Mouse (Mus musculus) hindbrain, embryonic 13.5 days (tissue): ENCODE results near the gene Wipi1. TPM values are rescaled to one million over a fixed set of nuclear protein-coding genes. Genes with fewer than 3 reads are reported as not detected.
A peak's percentile ranks its signal among the peaks of the same experiment; 100 is the strongest.

ENCODE experiments used
- ATAC-seq: fragments of 200-750 bp; cut with Nextera tagmentation; 2 replicates; pipeline ENCODE4 v1.8.0; 2017; ENCODE audit warnings: moderate TSS enrichment; ENCODE audit not compliant: low FRiP score
- H3K27ac ChIP-seq: fragments of 300-500 bp; sonication (generic); 2 replicates; pipeline ENCODE4 v1.5.1; 2015; ENCODE audit warnings: inconsistent platforms, mild to moderate bottlenecking, moderate library complexity
- H3K27me3 ChIP-seq: fragments of 300-500 bp; sonication (generic); 2 replicates; pipeline ENCODE4 v1.6.1; 2015; ENCODE audit warnings: mild to moderate bottlenecking, inconsistent platforms
- H3K36me3 ChIP-seq: fragments of 300-500 bp; sonication (generic); 2 replicates; pipeline ENCODE4 v1.6.1; 2015; ENCODE audit warnings: mild to moderate bottlenecking, inconsistent platforms
- H3K4me1 ChIP-seq: fragments of 300-500 bp; sonication (generic); replicated peaks from 2 replicates; pipeline ENCODE4 v1.6.1; 2015; ENCODE audit warnings: inconsistent platforms
- H3K4me2 ChIP-seq: fragments of 300-500 bp; sonication (generic); 2 replicates; pipeline ENCODE4 v1.6.1; 2015; ENCODE audit warnings: inconsistent platforms, mild to moderate bottlenecking, moderate library complexity
- H3K4me3 ChIP-seq: fragments of 300-500 bp; sonication (generic); 2 replicates; pipeline ENCODE4 v1.5.1; 2015; ENCODE audit warnings: mild to moderate bottlenecking, inconsistent platforms
- H3K9ac ChIP-seq: fragments of 300-500 bp; sonication (generic); 2 replicates; pipeline ENCODE4 v1.6.1; 2015; ENCODE audit warnings: mild to moderate bottlenecking, inconsistent platforms
- H3K9me3 ChIP-seq: fragments of 300-500 bp; sonication (generic); 2 replicates; pipeline ENCODE4 v1.6.1; 2016; ENCODE audit warnings: inconsistent platforms
- WGBS: fragments of 180-500 bp; shearing (Covaris S2); methylation state at CpG from one replicate; pipeline ENCODE4 v1.1.7; 2015; 5-methylcytosine and 5-hydroxymethylcytosine counted together
- polyA plus RNA-seq: library from polyadenylated mRNA; unstranded; fragments of >200 nt; fragmentation: Nextera tagmentation; extraction: Ambion mirVana; gene quantifications from 2 replicates; pipeline ENCODE4 v1.2.1, GENCODE M21; 2015

The Wipi1 gene
- polyA plus RNA-seq, 1 experiment from 2014 or later: 17.8 TPM

DNA sequence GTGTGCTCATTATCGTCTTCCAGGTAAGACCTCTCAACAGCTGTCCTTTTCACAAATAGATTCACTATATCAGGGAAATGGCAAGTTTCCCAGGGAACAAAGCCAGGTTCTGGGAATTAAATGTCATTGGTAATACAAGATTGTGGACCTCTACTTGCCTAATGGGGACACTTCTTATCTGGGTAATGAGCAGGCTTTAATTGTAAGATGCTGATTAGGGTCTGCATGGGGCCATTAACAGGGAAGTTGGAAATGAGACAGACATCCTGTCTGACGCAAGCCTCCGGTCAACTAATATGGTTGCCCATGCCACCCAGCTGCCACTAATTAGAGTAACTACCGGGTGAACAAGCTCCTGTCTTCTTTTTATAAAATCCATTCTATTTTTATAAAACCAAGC, 4.6 kb upstream of the Wipi1 start:
- no peak overlapping the region for H3K4me3 ChIP-seq
- no peak overlapping the region for H3K27ac ChIP-seq
- H3K27me3 ChIP-seq: peaks cover 3% of the 10 kb centered on the region; the same call in 1 of the 2 replicates
- no peak overlapping the region for H3K4me2 ChIP-seq
- no peak overlapping the region for H3K9ac ChIP-seq
- peaks cover 7% of the 10 kb centered on the region for H3K4me1 ChIP-seq
- no peaks in the 10 kb centered on the region for H3K36me3 ChIP-seq
- no peaks in the 10 kb centered on the region for H3K9me3 ChIP-seq
- ATAC-seq: no peak
- WGBS: 78% methylated on average over 4 of the region's 4 CpGs

DNA sequence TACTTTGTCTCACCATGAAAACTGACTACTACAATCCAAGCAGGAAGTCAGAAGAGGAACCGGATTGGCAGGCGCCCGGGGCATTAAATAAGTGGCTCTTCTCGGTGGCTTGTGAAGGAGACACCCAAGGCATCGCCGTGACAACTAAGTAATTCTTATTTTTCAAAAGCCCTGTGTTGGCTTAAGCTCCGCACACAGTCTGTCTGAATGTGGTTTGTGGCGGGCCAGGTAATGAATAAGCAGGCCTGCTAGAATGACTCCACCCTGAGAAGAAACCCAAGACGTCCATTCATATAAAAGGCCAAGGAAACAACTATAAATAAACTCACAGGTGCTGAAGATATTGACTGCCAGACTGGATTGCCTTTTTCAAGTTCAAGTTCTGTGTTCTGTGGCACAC, 3.5 kb upstream of the Wipi1 start:
- H3K9ac ChIP-seq: no peak overlapping the region
- 65% methylated on average over 9 of the region's 9 CpGs for WGBS
- H3K4me2 ChIP-seq: no peak overlapping the region
- peaks cover 3% of the 10 kb centered on the region; the same call in 1 of the 2 replicates for H3K27me3 ChIP-seq
- H3K9me3 ChIP-seq: no peaks in the 10 kb centered on the region
- H3K4me1 ChIP-seq: peaks cover 12% of the 10 kb centered on the region
- no peaks in the 10 kb centered on the region for H3K36me3 ChIP-seq
- H3K27ac ChIP-seq: no peak overlapping the region
- no peak overlapping the region for H3K4me3 ChIP-seq
- ATAC-seq: no peak

DNA sequence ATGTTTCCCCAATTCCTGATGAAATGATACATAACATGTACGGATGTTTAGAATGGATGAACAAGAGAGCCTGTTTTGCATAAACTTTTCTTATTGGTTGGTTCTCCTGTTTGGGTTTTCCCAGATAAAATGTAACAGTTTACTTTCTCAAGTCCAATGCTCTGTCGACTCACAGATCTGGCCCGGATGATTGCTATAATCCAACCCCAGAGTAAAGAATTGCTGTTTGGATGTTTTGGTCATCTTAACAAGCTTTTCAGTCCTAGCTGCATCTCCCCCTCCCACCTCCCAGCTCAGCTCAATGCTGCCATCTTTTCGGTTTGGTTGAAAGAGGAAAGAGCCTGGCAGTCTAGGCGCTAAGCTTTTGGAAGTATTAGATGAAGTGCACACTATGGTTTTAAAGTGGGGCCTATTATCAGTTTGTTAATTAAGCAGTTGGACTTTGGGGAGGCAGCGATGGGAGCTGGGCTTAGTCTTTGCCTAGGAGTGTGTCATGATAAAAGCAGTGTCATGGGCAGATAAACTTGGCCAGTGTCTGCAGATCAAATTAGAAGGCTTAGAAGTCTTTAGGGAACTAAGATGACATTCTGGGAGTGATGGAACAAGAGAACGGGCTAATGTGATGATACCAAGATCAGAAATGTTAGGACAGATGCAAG, 1.2 kb upstream of the Wipi1 start:
- no peak for ATAC-seq
- WGBS: 79% methylated on average over 7 of the region's 7 CpGs
- Histone ChIP-seq H3K27ac (no peak overlapping the region), H3K27me3 (peaks cover 10% of the 10 kb centered on the region; the same call in 1 of the 2 replicates), H3K4me2 (no peak overlapping the region), H3K4me3 (no peak overlapping the region), H3K9ac (no peak overlapping the region), H3K36me3 (no peaks in the 10 kb centered on the region), H3K4me1 (peaks cover 21% of the 10 kb centered on the region), H3K9me3 (no peaks in the 10 kb centered on the region)

GRCm38 (mm10) chr11:109610795-109611302, 918 bp downstream of the Wipi1 start:
- no peaks in the 10 kb centered on the region for H3K9me3 ChIP-seq
- no peaks in the 10 kb centered on the region for H3K36me3 ChIP-seq
- H3K4me3 ChIP-seq: peak overlapping the region; percentile 69
- H3K9ac ChIP-seq: peak overlapping the region; percentile 81
- peaks cover 18% of the 10 kb centered on the region for H3K4me1 ChIP-seq
- H3K27ac ChIP-seq: peak overlapping the region; percentile 70
- ATAC-seq: no peak
- peaks cover 10% of the 10 kb centered on the region; the same call in 1 of the 2 replicates for H3K27me3 ChIP-seq
- H3K4me2 ChIP-seq: peak overlapping the region; percentile 86
- under 1% methylated on average over 25 of the region's 26 CpGs for WGBS

DNA sequence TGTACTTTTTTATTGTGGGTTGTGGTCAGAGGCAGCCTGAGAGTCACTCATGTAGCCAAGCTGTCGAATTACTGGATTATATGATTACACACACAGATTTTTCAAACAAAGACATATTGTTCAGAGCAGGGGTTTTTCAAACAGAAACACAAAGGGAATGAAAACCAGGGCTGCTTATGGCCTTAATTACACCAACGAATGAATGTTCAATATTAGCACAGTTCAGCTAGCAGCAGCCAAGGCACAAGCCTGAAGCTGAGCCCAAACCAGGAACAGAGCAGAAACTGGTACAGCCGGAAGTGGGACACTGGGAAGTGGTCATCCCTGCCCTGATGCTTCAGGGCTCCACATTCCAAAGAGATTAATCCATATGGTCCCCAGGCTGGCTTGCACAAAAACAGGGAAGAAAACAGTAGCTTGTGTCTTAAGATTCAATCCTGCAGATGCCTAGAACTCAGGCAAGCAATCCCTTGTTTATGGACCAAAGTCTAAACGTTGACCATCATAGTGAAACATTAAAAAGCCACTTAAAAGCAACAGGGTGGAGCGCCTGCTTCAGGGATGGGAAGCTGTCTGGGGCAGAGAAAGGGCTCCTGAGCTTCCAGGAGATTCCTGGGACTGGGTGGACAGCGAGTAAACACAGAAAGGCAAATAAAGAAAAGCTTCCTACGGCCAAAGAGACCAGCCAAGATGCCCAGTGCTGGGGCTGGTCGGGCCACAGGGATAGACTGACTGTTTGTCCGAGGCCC, 1.5 kb downstream of the Wipi1 start:
- Histone ChIP-seq H3K9ac (peak overlapping the region; percentile 81), H3K4me2 (peak overlapping the region; percentile 86), H3K27ac (no peak overlapping the region), H3K4me1 (peaks cover 18% of the 10 kb centered on the region), H3K9me3 (no peaks in the 10 kb centered on the region), H3K36me3 (no peaks in the 10 kb centered on the region), H3K27me3 (peaks cover 10% of the 10 kb centered on the region; the same call in 1 of the 2 replicates), H3K4me3 (peak overlapping the region; percentile 69)
- 23% methylated on average over 9 of the region's 9 CpGs for WGBS
- no peak for ATAC-seq

DNA sequence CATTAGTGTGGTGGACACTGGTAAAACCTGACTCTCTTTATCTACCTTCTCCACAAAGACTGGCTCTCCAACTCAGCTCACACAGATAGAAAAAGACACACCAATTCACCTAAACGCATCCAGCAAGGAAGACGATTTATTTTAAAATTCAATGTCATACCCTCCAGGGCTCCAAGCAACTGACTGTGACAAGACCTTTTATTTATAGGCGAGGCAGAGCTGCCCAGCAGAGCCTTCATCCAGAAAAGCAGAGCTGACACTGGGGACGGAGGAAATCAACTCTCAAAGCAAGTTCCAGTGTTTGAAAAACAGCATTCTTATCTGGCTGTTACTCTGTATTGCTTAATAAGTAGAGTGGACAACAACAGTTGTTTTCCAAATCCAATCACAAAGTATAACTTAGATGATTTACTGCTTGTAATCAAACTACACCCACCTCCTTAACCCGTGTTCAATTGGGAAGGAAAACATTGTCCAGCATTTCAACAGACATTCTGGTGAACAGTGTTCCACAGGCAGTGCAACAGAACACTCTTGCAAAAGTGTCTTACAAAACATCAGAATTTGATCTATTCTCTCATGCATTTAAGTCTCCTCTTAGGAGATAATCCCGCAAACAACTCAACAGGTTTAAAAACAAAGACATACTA, 2.7 kb downstream of the Wipi1 start:
- peaks cover 10% of the 10 kb centered on the region; the same call in 1 of the 2 replicates for H3K27me3 ChIP-seq
- H3K9ac ChIP-seq: no peak overlapping the region
- peaks cover 18% of the 10 kb centered on the region for H3K4me1 ChIP-seq
- H3K4me3 ChIP-seq: no peak overlapping the region
- H3K4me2 ChIP-seq: 0 out of 2 replicates have a peak overlapping the region, but pooled peaks have one; percentile 86
- H3K27ac ChIP-seq: no peak overlapping the region
- no peaks in the 10 kb centered on the region for H3K9me3 ChIP-seq
- ATAC-seq: no peak
- 77% methylated on average over 6 of the region's 6 CpGs for WGBS
- H3K36me3 ChIP-seq: no peaks in the 10 kb centered on the region

DNA sequence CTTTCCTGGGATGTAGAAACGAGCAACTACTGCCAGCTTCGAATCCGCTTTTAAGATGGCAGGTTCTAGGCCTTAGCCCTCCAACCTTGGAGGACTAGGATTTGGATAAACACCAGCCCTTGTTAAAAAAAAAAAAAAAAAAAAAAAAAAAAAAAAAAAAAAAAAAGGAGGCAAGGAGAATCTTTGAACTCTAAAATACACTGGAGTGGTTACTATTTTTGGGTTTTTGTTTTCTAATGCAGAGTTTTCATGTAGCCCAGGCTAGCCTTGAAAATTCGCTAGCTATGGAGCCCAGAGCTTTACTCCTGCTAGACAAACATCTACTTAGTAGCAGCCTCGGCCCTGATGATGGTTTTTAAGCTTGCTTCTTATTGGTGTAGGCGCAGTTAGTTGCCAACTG, 4.2 kb downstream of the Wipi1 start:
- Histone ChIP-seq H3K36me3 (0 out of 2 replicates have a peak, but pooled peaks cover 4% of the 10 kb centered on the region), H3K9me3 (no peaks in the 10 kb centered on the region), H3K27ac (no peak overlapping the region), H3K4me1 (peaks cover 18% of the 10 kb centered on the region), H3K27me3 (0 out of 2 replicates have a peak, but pooled peaks cover 7% of the 10 kb centered on the region), H3K4me3 (no peak overlapping the region), H3K4me2 (no peak overlapping the region), H3K9ac (no peak overlapping the region)
- ATAC-seq: no peak
- 81% methylated on average over 6 of the region's 6 CpGs for whole genome bisulfite sequencing

DNA sequence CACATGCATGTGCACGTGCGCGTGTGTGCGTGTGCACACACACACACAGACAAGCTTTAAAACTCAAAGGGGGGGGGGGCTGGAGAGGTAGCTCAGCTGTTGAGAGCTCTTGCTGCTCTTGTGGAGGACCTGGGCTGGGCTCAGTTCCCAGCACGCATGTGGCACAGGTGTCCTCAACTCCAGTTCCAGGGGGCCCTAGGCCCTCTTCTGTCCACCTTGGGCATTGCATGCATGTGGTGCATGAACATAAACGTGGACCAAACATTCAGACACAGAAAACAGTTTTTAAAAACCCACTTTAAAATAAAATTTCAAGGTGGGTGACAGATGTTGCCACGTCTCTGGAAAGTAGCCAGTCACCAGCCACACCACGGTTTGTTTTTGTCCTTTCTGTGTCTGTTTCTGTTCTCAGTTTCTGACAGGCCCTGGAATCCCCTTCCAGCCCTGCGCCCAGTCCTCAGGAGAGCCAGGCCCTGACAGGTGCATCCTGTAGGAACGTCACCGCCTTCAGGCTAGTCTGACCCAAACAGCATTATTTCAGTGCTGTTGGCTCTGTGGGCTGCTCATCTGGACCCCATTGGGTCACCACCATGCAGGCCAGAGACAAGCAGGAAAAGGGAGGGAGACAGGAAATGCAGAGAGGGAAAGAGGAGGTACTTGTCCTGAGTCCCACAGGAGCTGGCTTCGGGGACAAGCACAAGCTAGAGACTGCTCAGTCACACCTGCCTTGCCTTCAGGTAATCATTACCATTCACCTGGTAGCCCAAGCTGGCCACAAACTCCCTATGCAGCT, 12.8 kb downstream of the Wipi1 start:
- Histone ChIP-seq H3K36me3 (0 out of 2 replicates have a peak, but pooled peaks cover 8% of the 10 kb centered on the region), H3K4me3 (no peak overlapping the region), H3K27me3 (no peaks in the 10 kb centered on the region), H3K9me3 (no peaks in the 10 kb centered on the region), H3K4me1 (no peaks in the 10 kb centered on the region), H3K27ac (no peak overlapping the region), H3K4me2 (no peak overlapping the region), H3K9ac (no peak overlapping the region)
- no peak for ATAC-seq
- WGBS: 87% methylated on average over 12 of the region's 12 CpGs

DNA sequence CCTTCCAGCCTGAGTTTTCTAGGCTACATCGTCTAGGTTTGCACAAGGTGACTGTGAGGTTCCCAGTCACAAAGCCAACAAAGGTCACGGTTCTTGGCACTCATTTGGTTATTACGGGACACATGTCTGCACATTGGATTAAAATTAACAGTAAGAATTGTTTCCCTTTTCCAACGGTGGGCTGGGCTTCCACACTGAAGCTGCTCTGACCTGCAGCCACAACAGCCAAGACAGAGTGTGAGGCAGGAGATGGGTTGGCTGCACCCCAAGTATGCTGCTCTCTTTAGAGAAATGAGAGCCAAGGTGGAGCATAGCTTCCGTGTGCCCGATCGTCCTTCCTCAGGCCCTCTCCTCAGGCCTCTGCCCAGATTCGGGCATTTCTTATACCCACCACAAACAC, 17.0 kb downstream of the Wipi1 start:
- Histone ChIP-seq H3K4me2 (no peak overlapping the region), H3K27me3 (no peaks in the 10 kb centered on the region), H3K36me3 (no peaks in the 10 kb centered on the region), H3K4me1 (no peaks in the 10 kb centered on the region), H3K4me3 (no peak overlapping the region), H3K9me3 (no peaks in the 10 kb centered on the region), H3K27ac (no peak overlapping the region), H3K9ac (no peak overlapping the region)
- ATAC-seq: no peak
- WGBS: 91% methylated on average over 8 of the region's 8 CpGs

GRCm38 (mm10) chr11:109593200-109593981, 18.4 kb downstream of the Wipi1 start:
- Histone ChIP-seq H3K27ac (no peak overlapping the region), H3K4me1 (no peaks in the 10 kb centered on the region), H3K27me3 (no peaks in the 10 kb centered on the region), H3K9me3 (no peaks in the 10 kb centered on the region), H3K4me3 (no peak overlapping the region), H3K9ac (no peak overlapping the region), H3K4me2 (no peak overlapping the region), H3K36me3 (no peaks in the 10 kb centered on the region)
- WGBS: 78% methylated on average over 6 of the region's 6 CpGs
- no peak for ATAC-seq

DNA sequence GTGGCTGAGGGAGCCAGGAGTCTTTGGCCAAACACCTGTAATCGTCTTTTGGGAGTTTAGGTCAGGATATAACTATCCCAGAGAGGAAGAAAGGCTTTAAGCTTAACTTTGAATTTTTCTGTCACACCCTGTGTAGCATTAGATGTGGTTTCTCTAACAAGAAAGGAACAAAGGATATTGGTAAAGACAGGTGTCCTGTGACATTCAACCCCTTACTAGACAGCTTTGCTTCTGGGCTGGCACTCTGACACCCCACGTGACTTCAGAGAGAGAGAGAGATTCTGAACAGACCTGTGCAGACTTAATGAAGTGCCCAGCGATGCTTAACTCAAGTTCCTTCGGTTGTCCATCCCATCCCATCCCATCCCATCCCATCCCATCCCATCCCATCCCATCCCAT, 20.3 kb downstream of the Wipi1 start:
- Histone ChIP-seq H3K4me2 (no peak overlapping the region), H3K4me1 (no peaks in the 10 kb centered on the region), H3K27ac (no peak overlapping the region), H3K4me3 (no peak overlapping the region), H3K36me3 (no peaks in the 10 kb centered on the region), H3K9ac (no peak overlapping the region), H3K27me3 (no peaks in the 10 kb centered on the region), H3K9me3 (no peaks in the 10 kb centered on the region)
- no peak for ATAC-seq
- 84% methylated on average over 4 of the region's 4 CpGs for WGBS
